Mouse (Mus musculus) ES-E14 (cell line): ENCODE measurements around the gene Scfd2.

ENCODE experiments used
- CHD2 ChIP-seq: IDR thresholded peaks from 2 replicates; pipeline ENCODE4 v1.6.1; 2014; ENCODE audit warnings: mild to moderate bottlenecking, low read depth, low read length, inconsistent platforms
- HCFC1 ChIP-seq: IDR thresholded peaks from 2 replicates; pipeline ENCODE4 v1.6.1; 2012; ENCODE audit warnings: low read length, inconsistent platforms, borderline replicate concordance; ENCODE audit not compliant: insufficient read depth
- MAFK ChIP-seq: IDR thresholded peaks from 2 replicates; pipeline ENCODE4 v1.6.1; 2014; ENCODE audit warnings: mild to moderate bottlenecking, low read depth, low read length, inconsistent platforms; ENCODE audit not compliant: insufficient read depth
- ZNF384 ChIP-seq: IDR thresholded peaks from 2 replicates; pipeline ENCODE4 v1.6.1; 2012; ENCODE audit warnings: low read depth, low read length, inconsistent platforms

DNA sequence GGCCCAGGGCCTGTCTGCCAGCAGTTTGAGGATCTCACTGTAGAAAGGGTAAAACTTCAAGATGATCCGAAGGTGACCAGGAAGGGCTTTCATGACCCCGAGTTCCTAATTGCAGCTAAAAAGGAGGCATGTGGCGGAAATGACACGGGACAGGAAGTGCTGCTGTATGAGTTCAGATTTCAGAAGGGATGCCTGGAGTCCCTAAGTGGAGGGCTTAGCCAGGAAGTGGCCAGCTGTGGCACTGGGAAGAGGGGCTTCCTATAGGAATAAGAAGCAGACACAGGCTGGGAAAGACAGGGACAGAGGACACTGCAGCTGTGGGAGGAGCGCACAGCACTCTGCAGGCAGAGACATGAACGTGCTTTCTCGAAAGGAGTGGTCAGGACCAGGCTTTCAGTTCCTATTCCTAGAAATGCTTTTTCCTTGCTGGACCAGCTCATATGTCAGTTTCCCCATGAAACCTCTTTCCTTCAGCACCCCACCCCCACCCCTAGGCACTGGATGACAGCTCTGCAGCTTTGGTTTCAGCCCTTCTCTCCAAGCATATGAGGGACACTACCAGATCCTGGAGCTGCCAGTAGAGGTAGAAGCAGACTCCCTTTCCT lies 277.7 kb downstream of the Scfd2 start:
- TF ChIP-seq CHD2 (no peak), HCFC1 (no peak), ZNF384 (no peak), MAFK (no peak)
